Mouse (Mus musculus): ENCODE measurements around the gene Avil.

Avil gene

DNA sequence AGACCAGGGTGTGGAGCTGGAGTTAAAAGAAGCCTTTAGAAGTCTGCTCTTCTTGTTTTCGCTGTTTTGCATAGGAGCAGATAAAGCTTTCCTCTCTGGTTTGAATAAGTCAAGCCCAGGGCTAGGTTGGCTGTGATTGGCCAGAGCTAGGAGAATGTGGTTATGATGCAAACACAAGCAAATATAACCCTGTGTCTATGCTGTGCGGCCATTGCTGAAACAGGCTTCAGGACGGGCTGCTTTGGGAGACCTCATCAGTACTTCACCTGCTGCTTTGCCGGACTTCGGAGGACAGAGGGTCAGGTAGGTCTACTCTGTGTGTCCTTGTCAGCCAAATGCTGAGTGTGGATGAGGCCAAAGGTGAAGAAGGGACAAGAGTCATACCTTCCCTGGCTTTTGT lies at the start of gene Avil:
Avil (plus strand) TSS at position 181 of the 400 bp plus-strand sequence.
- DNase-seq: no peak

DNA sequence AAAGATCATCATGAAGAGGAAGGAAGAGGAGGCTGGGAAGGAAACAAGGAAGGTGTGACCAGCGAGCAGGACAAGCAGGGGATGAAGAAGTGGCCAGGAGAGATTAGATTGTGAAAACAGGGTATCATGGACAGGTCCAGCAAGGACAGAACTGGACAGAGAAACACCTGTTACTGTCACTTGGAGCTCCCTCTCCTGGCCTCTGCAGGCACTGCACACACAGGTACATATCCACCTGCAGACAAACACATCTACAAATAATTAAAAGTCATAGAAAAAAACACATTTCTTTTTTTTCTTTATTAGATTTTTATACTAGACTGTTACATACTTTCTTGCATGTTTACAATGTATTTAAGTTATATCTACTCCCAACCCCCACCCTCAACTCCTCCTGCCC lies 48.1 kb upstream of the Avil start:
- no peak for DNase-seq

DNA sequence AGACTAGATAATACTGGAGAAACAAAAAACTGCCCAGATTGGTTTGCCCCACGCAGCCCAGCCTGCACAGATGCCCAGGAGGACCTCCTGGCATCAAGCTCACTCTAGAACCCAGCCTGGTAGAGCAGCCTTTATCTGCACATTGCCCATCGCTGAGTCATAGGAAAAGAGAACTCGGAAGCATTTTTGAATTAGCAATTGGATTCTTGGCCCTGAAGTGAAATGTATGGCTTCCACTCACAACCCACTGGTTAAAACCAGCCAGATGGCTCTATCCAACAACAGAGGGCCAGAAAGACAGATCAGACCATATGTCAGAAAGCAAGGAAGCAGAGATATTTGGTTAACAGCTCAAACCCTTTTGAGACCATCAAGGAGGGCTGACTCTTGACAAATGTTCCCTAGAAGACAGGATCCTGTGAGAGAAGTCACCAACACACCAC lies 47.5 kb upstream of the Avil start:
- DNase-seq: no peak

DNA sequence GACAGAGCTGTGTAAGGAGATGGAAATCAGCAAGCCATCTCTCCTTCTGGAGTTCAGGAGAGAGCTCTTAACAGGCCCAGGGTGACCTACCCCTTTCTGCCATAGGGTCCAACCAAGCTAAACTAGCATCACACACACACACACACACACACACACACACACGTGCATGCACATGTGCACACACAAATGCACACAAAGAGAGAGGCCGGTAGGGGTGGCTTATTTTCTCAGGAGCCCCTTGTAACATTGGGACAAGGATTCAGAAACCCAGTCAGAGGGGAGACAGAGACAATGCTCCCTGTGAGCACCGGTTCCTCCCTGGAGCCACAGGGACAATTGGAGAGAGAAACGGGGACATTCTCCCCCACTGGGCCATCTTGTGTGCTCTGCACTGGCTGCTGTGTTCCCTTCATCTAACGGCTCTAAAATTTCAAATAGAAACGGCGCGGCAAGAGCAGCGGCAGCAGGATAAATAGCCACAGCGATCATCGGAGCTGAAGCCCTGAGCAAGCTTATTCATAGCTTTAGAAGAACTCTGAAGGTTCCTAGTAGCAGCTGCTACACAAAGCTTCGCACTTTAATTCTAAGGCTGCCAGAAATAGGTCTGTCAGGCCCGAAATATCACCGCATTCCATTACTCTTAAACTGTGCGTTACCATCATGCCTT lies 43.7 kb upstream of the Avil start:
- DNase-seq: no peak

DNA sequence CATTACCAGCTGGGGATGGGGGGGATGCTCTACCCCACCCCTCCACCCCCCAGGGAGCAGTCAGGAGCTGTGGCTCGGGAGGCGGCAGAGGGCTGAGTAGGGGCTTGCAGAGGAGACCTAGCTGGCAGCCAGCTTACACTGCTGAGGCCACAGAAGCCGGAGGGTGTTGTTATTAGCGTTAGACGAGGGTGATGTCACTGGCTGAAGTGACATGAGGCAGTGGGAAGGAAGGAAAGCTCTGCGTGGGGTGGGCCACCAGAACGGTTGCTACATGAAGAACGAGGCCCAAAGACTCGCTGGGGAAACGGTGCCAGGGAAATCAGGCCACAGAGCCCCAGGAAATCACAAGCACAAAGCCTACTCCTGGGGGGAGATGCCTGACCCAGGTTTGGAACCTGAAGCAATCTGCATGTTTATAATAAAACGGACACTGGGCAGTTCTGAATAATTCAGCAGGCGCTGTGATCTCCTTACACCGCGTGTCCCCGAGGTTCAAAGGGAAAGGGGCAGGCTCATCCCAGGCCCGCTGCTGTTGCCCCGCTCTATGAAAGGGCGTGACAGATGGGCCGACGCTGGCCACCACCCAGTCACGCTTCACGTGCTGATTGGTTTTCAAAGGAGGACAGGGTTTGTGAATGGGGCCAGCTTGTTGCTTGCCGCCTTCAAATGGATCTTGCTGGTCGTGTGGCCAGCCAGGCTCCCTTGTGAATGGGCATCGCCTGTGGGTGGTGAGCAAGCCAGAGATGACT lies 43.0 kb upstream of the Avil start:
- no peak for DNase-seq

DNA sequence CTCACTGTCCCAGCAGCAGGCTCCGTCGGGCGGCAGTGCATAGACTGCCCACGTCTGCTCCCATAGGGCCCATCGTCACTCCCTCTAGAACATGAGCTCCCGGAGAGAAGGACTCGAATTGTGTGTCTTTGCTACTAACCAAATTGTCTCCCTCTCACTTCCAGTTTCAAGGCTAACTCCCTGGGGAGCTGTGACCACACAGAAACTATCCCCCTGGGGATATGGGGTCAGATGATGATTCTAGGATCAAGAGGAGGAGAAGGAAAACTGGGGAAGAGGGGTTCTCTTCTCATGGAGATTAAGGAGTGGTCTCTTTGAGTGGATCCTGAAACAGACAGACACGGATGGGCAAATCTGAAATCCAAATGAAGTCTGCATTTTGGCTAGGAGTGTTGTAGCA lies 40.0 kb upstream of the Avil start:
- DNase-seq: no peak

DNA sequence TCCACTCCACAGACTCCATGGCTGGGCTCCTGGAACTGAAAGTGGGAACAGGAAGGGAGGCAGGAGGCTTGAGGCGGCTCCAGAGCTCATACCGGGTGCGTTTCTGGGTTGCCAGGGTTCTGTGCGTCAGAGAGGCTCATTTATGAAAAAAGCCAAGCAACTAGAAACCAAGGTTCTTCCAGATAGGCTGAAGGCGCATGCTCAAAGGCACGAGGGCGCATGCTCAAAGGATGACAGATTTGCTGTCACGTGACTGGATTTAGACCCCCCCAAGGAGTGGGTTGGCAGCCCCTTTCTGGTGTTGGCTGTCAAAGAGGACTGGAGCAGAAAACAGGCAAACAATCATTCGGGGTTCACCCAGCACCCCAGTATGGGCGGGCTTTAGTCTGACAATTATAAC lies 38.8 kb upstream of the Avil start:
- DNase-seq: no peak

DNA sequence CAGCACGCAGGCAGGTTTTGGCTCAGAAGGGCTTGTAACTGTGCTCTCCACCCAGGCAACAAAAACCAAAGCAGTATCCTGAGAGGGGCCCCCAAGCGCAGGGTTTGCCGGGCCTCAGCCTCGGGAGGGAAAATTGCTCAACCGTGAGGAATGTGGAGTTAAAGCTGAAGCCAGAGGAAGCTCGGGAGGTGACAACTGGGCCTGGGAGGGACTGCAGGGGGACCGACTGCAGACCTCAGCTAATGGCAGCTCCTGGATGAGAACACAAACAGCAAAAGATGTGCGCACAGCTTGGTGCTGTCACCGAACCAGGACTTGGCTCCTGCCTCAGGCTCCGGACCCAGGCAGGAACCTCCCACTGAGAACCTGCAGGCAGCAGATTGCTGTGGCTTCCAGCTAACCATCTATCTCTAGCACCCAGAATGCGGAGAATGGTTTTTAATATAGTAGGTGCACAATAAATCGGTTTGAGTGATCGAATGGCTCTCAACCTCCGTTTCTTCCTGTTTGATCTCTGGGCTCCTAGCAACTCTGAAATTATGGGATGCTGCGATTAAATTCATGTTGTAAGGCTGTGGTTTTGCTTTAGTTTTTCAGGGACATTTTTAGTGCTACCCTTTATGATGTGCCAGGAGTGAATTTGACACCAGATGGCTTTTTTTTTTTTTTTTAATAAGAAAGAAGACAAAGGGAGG lies 38.1 kb upstream of the Avil start:
- no peak for DNase-seq

DNA sequence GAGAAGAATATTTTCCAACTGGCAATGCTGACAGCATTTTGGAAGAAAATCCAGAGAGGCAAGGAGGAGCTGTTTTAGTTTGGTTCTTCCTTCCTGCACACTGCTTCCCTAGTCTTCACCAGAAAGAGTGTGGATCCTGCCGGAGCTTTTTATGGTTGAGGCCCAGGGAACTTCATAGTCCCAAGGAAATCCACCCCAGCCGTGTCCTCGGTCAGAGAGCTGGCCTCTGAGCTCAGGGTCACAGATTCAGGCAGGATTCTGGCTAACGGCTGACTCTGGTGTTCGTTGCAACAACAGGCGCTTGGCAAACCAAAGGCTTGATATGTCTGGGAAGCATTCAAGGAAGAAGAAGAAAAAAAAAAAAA lies 37.6 kb upstream of the Avil start:
- no peak for DNase-seq

DNA sequence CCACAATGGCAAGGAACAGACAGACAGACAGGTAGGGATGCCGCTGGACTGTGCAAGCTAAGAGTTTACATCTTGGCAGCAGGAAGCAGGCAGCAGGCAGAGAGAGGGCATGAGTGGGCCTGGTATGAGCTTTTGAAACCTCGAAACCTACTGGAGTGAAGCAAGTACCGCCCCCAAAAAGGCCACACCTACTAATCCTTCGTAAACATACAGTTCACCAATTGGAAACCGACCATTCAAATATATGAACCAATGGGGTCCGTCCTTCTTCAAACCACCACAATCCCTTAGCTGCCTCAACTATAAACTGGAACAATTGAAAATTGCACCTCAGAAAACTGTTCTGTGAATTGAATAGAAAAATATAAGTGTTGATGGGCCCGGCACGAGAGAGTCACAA lies 36.7 kb upstream of the Avil start:
- DNase-seq: no peak

DNA sequence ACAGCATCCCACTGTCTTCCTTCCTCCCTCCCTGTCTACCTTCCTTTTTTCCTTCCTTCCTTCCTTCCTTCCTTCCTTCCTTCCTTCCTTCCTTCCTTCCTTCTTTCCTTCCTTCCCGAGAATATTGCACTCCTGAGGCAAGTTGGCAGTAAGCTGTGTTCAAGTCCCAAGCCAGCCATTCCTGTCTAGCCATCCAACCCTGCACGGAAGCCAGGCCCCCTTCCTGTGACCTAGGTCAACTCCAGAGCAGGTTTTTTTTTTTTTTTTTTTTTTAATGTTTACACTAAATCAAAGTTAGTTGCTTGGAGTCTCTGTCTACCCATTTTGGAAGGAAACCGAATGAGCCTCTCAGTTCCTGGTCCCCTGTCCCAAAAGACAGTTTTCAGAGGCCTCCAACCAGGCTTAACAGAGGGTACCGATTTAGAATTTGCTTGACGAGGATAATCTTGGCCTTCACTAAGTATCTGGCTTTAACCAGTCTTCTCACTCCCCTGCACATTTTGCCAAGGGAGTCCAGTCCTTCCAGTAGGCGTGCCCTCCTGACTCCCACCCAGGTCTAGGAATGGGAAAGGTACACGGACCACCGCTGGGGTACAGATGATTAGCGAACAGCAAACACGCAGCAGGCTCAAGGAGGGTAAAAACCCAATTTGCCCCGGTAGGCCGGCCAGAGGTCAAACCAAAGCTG lies 29.0 kb upstream of the Avil start:
- no peak for DNase-seq

DNA sequence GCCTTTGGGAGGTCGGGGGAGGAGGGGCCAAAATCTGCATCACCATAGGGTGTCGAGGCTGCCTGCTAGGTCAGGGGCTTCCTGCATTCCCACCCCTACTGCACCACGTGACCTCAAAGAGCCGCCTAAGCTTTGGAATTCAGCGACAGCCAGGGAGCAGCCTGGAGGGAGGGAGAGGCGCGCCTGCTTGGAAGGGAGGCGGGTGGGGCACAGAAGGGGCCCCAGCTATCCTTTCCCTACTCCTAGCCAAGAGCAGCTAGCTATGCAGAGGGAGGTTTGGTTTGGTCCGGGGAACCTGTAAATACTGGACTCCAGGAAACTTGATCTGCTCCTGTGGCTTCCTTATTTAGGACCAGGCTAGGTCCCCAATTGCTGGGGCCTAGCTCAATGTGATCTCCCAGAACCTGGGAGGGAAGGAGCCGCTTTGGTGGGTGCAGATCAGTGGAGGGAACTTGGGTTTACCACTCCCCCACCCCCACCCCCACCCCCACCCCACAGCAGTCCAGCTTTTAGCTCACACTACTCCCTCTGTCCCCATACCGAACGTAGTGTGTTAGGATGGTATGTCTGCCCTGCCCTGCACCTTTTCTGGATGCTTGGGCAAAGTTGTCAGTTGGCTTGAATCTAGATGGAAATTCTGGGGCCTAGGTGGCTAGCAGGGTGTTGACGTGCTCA lies 28.3 kb upstream of the Avil start:
- no peak for DNase-seq

DNA sequence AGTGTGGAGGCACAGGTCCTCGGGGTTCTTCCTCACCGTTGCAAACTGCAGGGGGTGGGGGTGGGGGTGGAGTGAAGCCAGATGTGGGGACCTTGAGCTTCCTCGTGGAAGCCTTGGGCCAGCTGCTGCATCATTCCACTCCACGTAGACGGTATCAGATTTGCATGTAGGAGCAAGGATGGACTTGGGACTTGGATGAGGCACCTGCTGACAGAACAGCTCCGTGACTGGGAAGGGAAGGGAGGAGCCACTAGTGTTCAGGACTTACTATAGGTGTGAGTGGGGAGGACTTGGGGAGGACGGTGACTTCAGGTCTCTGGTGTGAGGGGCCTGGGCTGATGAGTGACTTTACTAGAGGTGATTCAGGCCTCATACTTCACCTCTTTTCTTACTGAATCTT lies 27.5 kb upstream of the Avil start:
- DNase-seq: no peak

DNA sequence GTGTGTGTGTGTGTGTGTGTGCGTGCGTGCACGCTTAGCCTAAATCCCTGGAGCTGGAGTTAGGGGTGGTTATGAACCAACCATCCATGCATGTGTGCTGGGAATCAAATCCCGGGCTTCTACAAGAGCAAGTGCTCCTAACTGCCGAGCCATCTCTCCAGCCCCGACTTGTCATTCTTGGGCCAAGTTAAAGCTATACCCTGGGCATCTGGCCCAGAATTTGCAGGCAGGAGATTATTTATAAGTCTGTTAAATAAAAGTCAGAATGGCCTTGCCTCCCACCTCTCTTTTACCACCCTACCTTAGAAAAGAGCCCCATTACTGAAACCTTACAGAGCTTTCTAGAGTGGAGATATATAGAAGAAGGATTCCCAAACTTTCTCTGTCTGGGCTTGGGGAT lies 24.8 kb upstream of the Avil start:
- no peak for DNase-seq

DNA sequence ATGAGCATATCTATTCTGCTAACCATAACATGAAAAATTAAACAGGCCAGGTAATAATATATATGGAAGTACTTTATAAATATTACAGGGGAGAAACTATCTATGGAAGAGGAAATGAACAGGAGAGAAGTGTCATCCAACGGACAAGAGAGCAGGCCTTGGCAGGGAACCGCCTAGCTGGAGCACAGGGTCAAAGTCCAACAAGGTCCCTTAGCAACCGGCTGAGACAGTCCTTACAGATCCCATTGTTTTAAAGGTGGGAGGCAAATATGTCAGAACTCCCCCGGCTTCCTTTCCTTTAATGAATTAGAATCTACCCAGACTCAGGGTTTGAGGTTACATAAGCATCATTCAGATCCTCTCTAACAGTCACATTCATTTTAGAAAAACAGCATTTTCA lies 23.4 kb upstream of the Avil start:
- DNase-seq: no peak

DNA sequence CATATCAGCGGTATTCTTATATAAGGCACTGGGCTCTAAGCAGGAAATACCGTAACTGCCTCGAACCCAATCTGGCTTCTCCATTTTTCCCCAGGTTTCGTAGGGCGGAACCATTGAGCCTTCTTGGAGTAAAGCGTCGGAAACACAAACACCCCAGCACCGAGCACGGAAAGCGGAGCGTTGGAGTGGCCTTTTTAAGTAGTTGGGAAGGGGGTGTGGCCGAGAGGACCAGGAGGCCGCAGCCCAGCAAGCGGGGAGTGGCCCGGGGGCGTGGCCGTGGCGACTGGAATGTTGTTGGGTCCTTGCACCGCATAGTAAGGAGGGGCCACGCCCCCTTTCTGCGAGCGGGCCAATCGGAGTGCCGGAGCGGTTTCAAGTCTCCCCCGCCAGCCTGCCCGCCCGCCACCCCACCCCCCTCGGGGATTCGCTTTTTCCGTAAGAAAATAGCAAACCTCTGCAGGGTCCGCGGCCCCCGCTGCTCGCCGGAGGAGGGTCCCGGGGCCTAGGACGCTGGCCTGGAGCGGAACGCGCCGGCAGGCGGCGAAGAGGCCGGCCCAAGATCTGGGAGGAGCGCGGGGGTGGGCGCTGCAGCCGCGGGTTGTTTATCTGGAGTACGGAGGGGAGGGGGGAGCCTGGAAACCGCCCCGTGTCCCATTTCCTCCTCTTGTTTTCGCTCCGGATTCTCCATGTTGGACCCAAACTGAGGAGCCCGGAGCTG lies 22.1 kb upstream of the Avil start, which contains the start of gene Ctdsp2:
Ctdsp2 (plus strand) TSS at position 441 of the 718 bp plus-strand sequence.
- peak; percentile 97 to 98 for DNase-seq

DNA sequence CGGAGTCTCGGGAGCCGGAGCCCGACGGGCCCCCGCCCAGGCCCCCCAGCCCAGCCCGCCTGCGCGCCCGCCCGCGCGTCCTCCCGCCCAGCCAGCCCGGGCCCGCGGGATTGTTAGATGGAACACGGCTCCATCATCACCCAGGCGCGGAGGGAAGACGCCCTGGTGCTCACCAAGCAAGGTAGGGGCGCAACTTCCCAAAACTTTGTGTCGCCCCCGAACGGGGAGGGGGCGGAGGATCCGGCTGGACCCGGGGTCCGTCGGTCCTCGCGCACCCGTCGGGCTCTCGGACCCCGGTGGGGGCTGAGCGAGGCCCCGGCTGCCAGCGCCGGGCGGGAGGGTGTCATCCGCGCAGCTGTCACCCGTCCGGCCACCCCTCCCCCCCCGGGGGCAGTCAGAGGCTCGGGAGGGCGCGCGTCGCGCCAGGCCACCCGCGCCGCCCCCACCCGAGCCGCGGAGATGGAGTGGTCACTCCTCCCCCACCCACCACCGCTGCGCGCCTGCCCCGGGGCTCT lies 21.3 kb upstream of the Avil start:
- peak; percentile 46 to 47 for DNase-seq

DNA sequence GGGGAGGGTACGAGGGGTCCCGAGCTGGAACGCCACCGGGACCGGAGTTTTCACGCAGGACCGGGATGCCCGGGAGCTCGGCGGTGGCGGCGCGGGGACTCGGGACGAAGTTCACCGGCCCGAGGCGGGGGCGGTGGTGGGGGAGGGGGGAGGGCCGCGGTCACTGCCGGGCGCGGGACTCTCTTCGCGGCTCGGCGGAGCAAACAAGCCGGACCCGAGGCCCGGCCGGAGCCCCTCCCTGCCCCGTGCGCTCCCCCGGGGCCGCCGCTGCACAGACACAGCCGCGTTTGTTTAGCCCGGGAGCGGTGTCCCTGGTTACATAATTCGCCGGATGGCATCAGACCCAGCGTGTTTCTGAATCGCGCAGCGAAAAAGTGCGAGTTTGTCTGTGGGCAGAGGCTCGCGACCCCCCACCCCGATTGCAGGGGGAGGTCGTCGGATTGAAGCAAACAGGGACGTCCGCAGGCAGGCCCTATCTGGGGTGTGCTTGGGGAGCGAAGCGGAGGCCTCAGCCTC lies 20.8 kb upstream of the Avil start:
- peak in 1 of 2 experiments; percentile 43 for DNase-seq

DNA sequence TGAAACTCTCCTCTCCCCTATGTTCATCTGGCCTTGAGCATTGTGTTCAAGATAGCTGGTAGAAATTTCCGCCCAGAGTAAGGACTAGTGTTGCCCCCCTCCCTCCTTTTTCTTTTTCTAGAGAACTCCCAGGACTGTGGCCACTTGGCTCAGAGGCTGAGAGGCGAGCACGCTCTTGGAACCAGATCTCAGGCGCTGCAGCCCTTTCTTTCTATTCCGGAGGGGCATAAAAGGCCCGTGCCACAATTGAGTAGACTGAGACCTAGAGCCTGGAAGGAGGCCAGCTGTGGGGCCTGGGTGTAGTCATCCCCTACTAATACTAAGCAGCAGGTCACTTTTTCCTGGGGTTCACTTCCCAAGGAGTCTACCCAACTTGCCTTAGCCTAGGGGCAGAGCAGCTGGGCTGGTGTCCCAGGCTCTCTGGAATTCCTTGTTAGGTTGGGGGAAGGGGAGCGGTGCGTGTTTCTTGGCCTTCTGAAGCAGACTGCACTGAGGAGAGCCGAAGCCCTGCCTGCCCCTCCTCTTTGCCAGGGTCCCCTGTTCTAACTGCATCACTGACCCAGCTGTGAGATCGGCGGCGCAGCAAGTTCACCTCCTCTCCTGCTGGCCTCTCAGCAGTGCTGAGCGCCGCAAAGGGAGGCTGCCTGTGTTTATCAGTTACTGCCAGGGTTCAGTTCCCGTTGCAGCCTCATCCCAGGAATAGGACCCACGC lies 20.1 kb upstream of the Avil start:
- DNase-seq: no peak

DNA sequence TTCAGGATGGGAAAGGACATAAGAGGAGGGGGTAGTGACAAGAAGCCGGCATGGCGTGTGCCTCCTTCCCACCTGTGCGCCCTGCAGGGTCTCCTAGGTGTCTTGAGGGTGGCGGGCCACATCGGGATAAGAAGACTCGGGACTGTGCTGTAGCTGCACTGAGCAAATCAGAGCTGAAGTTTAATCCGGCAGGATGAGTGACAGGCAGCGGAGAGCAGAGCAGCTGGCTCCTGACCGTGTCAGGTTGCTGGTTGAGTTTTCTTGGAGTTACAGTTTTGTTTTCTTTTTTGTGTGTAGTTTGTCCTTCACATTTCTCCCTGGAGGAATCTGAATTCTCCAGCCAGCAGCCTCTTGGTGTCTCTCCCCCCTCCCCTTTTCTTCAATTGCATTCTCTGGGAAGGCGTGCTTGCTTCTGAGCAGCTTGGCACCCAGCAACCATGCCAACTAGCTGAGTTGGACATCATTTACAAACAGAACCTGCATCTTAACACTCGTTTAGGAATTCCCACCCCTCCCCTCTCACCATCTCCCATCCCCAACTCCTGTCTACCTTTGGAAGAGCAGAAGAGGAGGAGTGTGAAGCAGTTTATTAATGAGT lies 19.5 kb upstream of the Avil start:
- no peak for DNase-seq

DNA sequence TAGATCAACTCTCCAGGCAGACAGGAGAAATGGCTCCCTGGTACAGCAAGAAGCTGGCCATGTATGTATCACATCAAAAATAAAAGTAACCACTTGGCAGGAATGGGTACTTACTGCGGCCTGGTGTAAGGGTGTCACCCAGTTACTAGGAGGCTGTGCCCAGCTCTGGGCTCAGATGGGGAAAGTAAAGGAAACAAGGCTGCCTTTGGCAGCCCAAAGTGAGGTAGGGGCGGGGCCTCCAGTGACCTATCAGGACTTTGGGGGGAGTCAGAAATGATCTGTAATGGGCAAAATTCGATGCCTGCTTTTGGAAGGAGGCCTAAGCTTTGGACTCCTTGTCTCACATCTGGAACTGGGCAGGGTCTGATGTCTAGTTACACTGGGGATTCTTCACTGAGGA lies 18.8 kb upstream of the Avil start:
- DNase-seq: no peak

All from thymus, adult 18-20 months (tissue).